Mouse (Mus musculus) embryonic facial prominence, embryonic 15.5 days (tissue): Measurements from ENCODE around the gene A630001G21Rik. TPM values are rescaled to one million over a fixed set of nuclear protein-coding genes. Genes with fewer than 3 reads are reported as not detected.
"Not testable (repeated sequence)": the region's sequence is repeated elsewhere in the genome, so short reads cannot be mapped to it uniquely, and the experiment has no call there.

ENCODE experiments used
- ATAC-seq: fragments of 200-750 bp; cut with Nextera tagmentation; 2 replicates; pipeline ENCODE4 v1.8.0; 2017; ENCODE audit warnings: low read depth, moderate TSS enrichment; ENCODE audit not compliant: insufficient number of reproducible peaks, low FRiP score, low TSS enrichment
- H3K27ac ChIP-seq: fragments of 300-500 bp; sonication (generic); replicated peaks from 2 replicates; pipeline ENCODE4 v1.5.1; 2015; ENCODE audit warnings: mild to moderate bottlenecking, inconsistent platforms
- H3K27me3 ChIP-seq: fragments of 300-500 bp; sonication (generic); 2 replicates; pipeline ENCODE4 v1.6.1; 2015; ENCODE audit warnings: inconsistent platforms
- H3K36me3 ChIP-seq: fragments of 300-500 bp; sonication (generic); 2 replicates; pipeline ENCODE4 v1.6.1; 2015; ENCODE audit warnings: mild to moderate bottlenecking, inconsistent platforms
- H3K4me1 ChIP-seq: fragments of 300-500 bp; sonication (generic); 2 replicates; pipeline ENCODE4 v1.6.1; 2015; ENCODE audit warnings: inconsistent platforms
- H3K4me2 ChIP-seq: fragments of 300-500 bp; sonication (generic); replicated peaks from 2 replicates; pipeline ENCODE4 v1.6.1; 2015; ENCODE audit warnings: mild to moderate bottlenecking, inconsistent platforms
- H3K4me3 ChIP-seq: fragments of 300-500 bp; sonication (generic); replicated peaks from 2 replicates; pipeline ENCODE4 v1.5.1; 2015; ENCODE audit warnings: mild to moderate bottlenecking, inconsistent platforms
- H3K9ac ChIP-seq: fragments of 300-500 bp; sonication (generic); 2 replicates; pipeline ENCODE4 v1.6.1; 2015; ENCODE audit warnings: inconsistent platforms
- H3K9me3 ChIP-seq: fragments of 300-500 bp; sonication (generic); replicated peaks from 2 replicates; pipeline ENCODE4 v1.6.1; 2016; ENCODE audit warnings: inconsistent platforms
- WGBS: fragments of 180-500 bp; shearing (Covaris S2); methylation state at CpG from one replicate; pipeline ENCODE4 v1.1.7; 2015; 5-methylcytosine and 5-hydroxymethylcytosine counted together
- polyA plus RNA-seq: library from polyadenylated mRNA; unstranded; fragments of >200 nt; fragmentation: Nextera tagmentation; extraction: Ambion mirVana; gene quantifications from 2 replicates; pipeline ENCODE4 v1.2.1, GENCODE M21; 2015

A630001G21Rik gene
- 1.6 and 1.7 TPM in 2 replicates for polyA plus RNA-seq

- no peak within 1 kb of the TSS for H3K4me2 ChIP-seq
- no peak within 1 kb of the TSS for H3K4me3 ChIP-seq
- H3K36me3 ChIP-seq, result no peaks in the 10 kb centered on the region
- no peak within 1 kb of the TSS for H3K9ac ChIP-seq
- H3K9me3 ChIP-seq, result no peaks in the 10 kb centered on the region
- WGBS, result 88% methylated on average over 4 of the region's 4 CpGs
- no peak within 1 kb of the TSS for H3K27ac ChIP-seq
- 0 out of 2 replicates have a peak, but pooled peaks cover 8% of the 10 kb centered on the region for H3K4me1 ChIP-seq
- ATAC-seq, result no peak
- no peaks in the 10 kb centered on the region for H3K27me3 ChIP-seq
Measured at GRCm38 (mm10) chr1:85778436-85778835, at the start of gene A630001G21Rik. TSS of gene A630001G21Rik (minus strand) at chr1:85778643.

GRCm38 (mm10) chr1:85827166-85827565, 48.7 kb upstream of the A630001G21Rik start:
- peak; percentile 39; the same call in 1 of the 2 replicates for ATAC-seq
- WGBS, result 60% methylated on average over 5 of the region's 5 CpGs

GRCm38 (mm10) chr1:85824905-85825304, 46.5 kb upstream of the A630001G21Rik start:
- no peak for ATAC-seq
- Histone ChIP-seq H3K9ac (no peak overlapping the region), H3K27me3 (no peaks in the 10 kb centered on the region), H3K27ac (no peak overlapping the region), H3K36me3 (peaks cover 25% of the 10 kb centered on the region), H3K9me3 (no peaks in the 10 kb centered on the region), H3K4me1 (0 out of 2 replicates have a peak, but pooled peaks cover 4% of the 10 kb centered on the region), H3K4me2 (no peak overlapping the region), H3K4me3 (no peak overlapping the region)
- 84% methylated on average over 3 of the region's 3 CpGs for WGBS

More at GRCm38 (mm10) chr1:85827166-85827565, 48.7 kb upstream of the A630001G21Rik start:
- H3K4me3 ChIP-seq, result no peak overlapping the region
- 0 out of 2 replicates have a peak, but pooled peaks cover 4% of the 10 kb centered on the region for H3K4me1 ChIP-seq
- H3K4me2 ChIP-seq, result no peak overlapping the region
- peaks cover 13% of the 10 kb centered on the region for H3K36me3 ChIP-seq
- no peaks in the 10 kb centered on the region for H3K9me3 ChIP-seq
- H3K27ac ChIP-seq, result no peak overlapping the region
- H3K9ac ChIP-seq, result no peak overlapping the region
- H3K27me3 ChIP-seq, result no peaks in the 10 kb centered on the region

GRCm38 (mm10) chr1:85822239-85822638, 43.8 kb upstream of the A630001G21Rik start:
- Histone ChIP-seq H3K27me3 (no peaks in the 10 kb centered on the region), H3K4me1 (0 out of 2 replicates have a peak, but pooled peaks cover 4% of the 10 kb centered on the region), H3K36me3 (peaks cover 32% of the 10 kb centered on the region), H3K4me2 (no peak overlapping the region), H3K9ac (no peak overlapping the region), H3K9me3 (0 out of 2 replicates have a peak, but pooled peaks cover 2% of the 10 kb centered on the region), H3K4me3 (no peak overlapping the region), H3K27ac (no peak overlapping the region)
- no peak for ATAC-seq
- 80% methylated on average over 8 of the region's 8 CpGs for WGBS

GRCm38 (mm10) chr1:85819695-85820094, 41.3 kb upstream of the A630001G21Rik start:
- no peak overlapping the region for H3K4me3 ChIP-seq
- H3K4me2 ChIP-seq, result no peak overlapping the region
- no peak for ATAC-seq
- no peak overlapping the region for H3K27ac ChIP-seq
- H3K27me3 ChIP-seq, result no peaks in the 10 kb centered on the region
- 0 out of 2 replicates have a peak, but pooled peaks cover 2% of the 10 kb centered on the region for H3K9me3 ChIP-seq
- peaks cover 32% of the 10 kb centered on the region for H3K36me3 ChIP-seq
- no peak overlapping the region for H3K9ac ChIP-seq
- WGBS, result 100% methylated on average over 1 of the region's 1 CpGs
- no peaks in the 10 kb centered on the region for H3K4me1 ChIP-seq

GRCm38 (mm10) chr1:85818121-85818520, 39.7 kb upstream of the A630001G21Rik start:
- Histone ChIP-seq H3K27ac (no peak overlapping the region), H3K36me3 (peaks cover 29% of the 10 kb centered on the region), H3K4me3 (no peak overlapping the region), H3K4me1 (no peaks in the 10 kb centered on the region), H3K27me3 (no peaks in the 10 kb centered on the region), H3K4me2 (no peak overlapping the region), H3K9ac (no peak overlapping the region), H3K9me3 (0 out of 2 replicates have a peak, but pooled peaks cover 2% of the 10 kb centered on the region)
- WGBS, result 92% methylated on average over 6 of the region's 6 CpGs
- ATAC-seq, result no peak

GRCm38 (mm10) chr1:85814213-85814612, 35.8 kb upstream of the A630001G21Rik start:
- H3K9me3 ChIP-seq, H3K4me1 ChIP-seq, H3K9ac ChIP-seq, H3K4me3 ChIP-seq, H3K27me3 ChIP-seq, H3K4me2 ChIP-seq, H3K36me3 ChIP-seq, ATAC-seq, H3K27ac ChIP-seq: not testable (repeated sequence)

- H3K27me3 ChIP-seq, result no peaks in the 10 kb centered on the region
- no peaks in the 10 kb centered on the region for H3K36me3 ChIP-seq
- H3K4me2 ChIP-seq, result no peak overlapping the region
- no peak overlapping the region for H3K9ac ChIP-seq
- no peaks in the 10 kb centered on the region for H3K9me3 ChIP-seq
- no peak overlapping the region for H3K4me3 ChIP-seq
- peaks cover 14% of the 10 kb centered on the region for H3K4me1 ChIP-seq
- H3K27ac ChIP-seq, result no peak overlapping the region
- no peak for ATAC-seq
- 57% methylated on average over 2 of the region's 2 CpGs for WGBS
Measured at GRCm38 (mm10) chr1:85810787-85811186, 32.3 kb upstream of the A630001G21Rik start.

GRCm38 (mm10) chr1:85810343-85810742, 31.9 kb upstream of the A630001G21Rik start:
- Histone ChIP-seq H3K27ac (no peak overlapping the region), H3K4me3 (no peak overlapping the region), H3K4me2 (no peak overlapping the region), H3K9ac (no peak overlapping the region), H3K27me3 (no peaks in the 10 kb centered on the region), H3K36me3 (no peaks in the 10 kb centered on the region), H3K9me3 (no peaks in the 10 kb centered on the region), H3K4me1 (peaks cover 14% of the 10 kb centered on the region)
- ATAC-seq, result no peak
- WGBS, result 73% methylated on average over 2 of the region's 2 CpGs

- 68% methylated on average over 4 of the region's 4 CpGs for WGBS
- Histone ChIP-seq H3K9ac (no peak overlapping the region), H3K27ac (0 out of 2 replicates have a peak overlapping the region, but pooled peaks have one; percentile 44), H3K4me1 (peaks cover 14% of the 10 kb centered on the region), H3K4me3 (no peak overlapping the region), H3K9me3 (no peaks in the 10 kb centered on the region), H3K36me3 (no peaks in the 10 kb centered on the region), H3K27me3 (no peaks in the 10 kb centered on the region), H3K4me2 (no peak overlapping the region)
- ATAC-seq, result no peak
Measured at GRCm38 (mm10) chr1:85809256-85809655, 30.8 kb upstream of the A630001G21Rik start.

GRCm38 (mm10) chr1:85804551-85804950, 26.1 kb upstream of the A630001G21Rik start:
- no peaks in the 10 kb centered on the region for H3K9me3 ChIP-seq
- no peak for ATAC-seq
- no peaks in the 10 kb centered on the region for H3K36me3 ChIP-seq
- H3K4me1 ChIP-seq, result peaks cover 6% of the 10 kb centered on the region
- 89% methylated on average over 8 of the region's 8 CpGs for WGBS
- H3K27ac ChIP-seq, result no peak overlapping the region
- no peak overlapping the region for H3K9ac ChIP-seq
- H3K4me2 ChIP-seq, result no peak overlapping the region
- H3K27me3 ChIP-seq, result no peaks in the 10 kb centered on the region
- no peak overlapping the region for H3K4me3 ChIP-seq

- ATAC-seq, result no peak
- H3K4me2 ChIP-seq, result no peak overlapping the region
- H3K9ac ChIP-seq, result no peak overlapping the region
- H3K27me3 ChIP-seq, result no peaks in the 10 kb centered on the region
- no peak overlapping the region for H3K4me3 ChIP-seq
- H3K9me3 ChIP-seq, result no peaks in the 10 kb centered on the region
- no peaks in the 10 kb centered on the region for H3K4me1 ChIP-seq
- WGBS, result 86% methylated on average over 1 of the region's 1 CpGs
- H3K27ac ChIP-seq, result no peak overlapping the region
- no peaks in the 10 kb centered on the region for H3K36me3 ChIP-seq
Measured at GRCm38 (mm10) chr1:85802517-85802916, 24.1 kb upstream of the A630001G21Rik start.
